Mouse (Mus musculus) limb, embryonic 14.5 days (tissue): ENCODE results near the gene Gna13. TPM values are rescaled to one million over a fixed set of nuclear protein-coding genes. Genes with fewer than 3 reads are reported as not detected.
"Not testable (repeated sequence)": the region's sequence is repeated elsewhere in the genome, so short reads cannot be mapped to it uniquely, and the experiment has no call there.

Source experiments
- ATAC-seq: fragments of 200-750 bp; cut with Nextera tagmentation; 2 replicates; pipeline ENCODE4 v1.8.0; 2017; ENCODE audit warnings: low read depth, moderate number of reproducible peaks, moderate TSS enrichment; ENCODE audit not compliant: low FRiP score
- DNase-seq: peaks from one replicate; pipeline ENCODE4 v3.0.0-alpha.2; 2015; ENCODE audit warnings: low spot score
- H3K27ac ChIP-seq: fragments of 300-500 bp; sonication (generic); replicated peaks from 2 replicates; pipeline ENCODE4 v1.5.1; 2014; ENCODE audit warnings: low read depth, mild to moderate bottlenecking, low read length, moderate library complexity, mixed read lengths
- H3K27me3 ChIP-seq: fragments of 300-500 bp; sonication (generic); 2 replicates; pipeline ENCODE4 v1.6.1; 2014; ENCODE audit warnings: low read length, mixed read lengths; ENCODE audit not compliant: control insufficient read depth, insufficient read depth
- H3K36me3 ChIP-seq: fragments of 300-500 bp; sonication (generic); 2 replicates; pipeline ENCODE4 v1.6.1; 2014; ENCODE audit warnings: mild to moderate bottlenecking, low read length, moderate library complexity, mixed read lengths; ENCODE audit not compliant: control insufficient read depth, insufficient read depth
- H3K4me1 ChIP-seq: fragments of 300-500 bp; sonication (generic); 2 replicates; pipeline ENCODE4 v1.6.1; 2014; ENCODE audit warnings: antibody characterized with exemption, low read length, mixed read lengths; ENCODE audit not compliant: control insufficient read depth, insufficient read depth
- H3K4me2 ChIP-seq: fragments of 300-500 bp; sonication (generic); replicated peaks from 2 replicates; pipeline ENCODE4 v1.6.1; 2014; ENCODE audit warnings: low read depth, mild to moderate bottlenecking, low read length, moderate library complexity; ENCODE audit not compliant: severe bottlenecking
- H3K4me3 ChIP-seq: fragments of 300-500 bp; sonication (generic); replicated peaks from 2 replicates; pipeline ENCODE4 v1.5.1; 2014; ENCODE audit warnings: low read length
- H3K9ac ChIP-seq: fragments of 300-500 bp; sonication (generic); 2 replicates; pipeline ENCODE4 v1.6.1; 2014; ENCODE audit warnings: mild to moderate bottlenecking, low read depth, low read length, moderate library complexity; ENCODE audit not compliant: severe bottlenecking
- H3K9me3 ChIP-seq: fragments of 300-500 bp; sonication (generic); 2 replicates; pipeline ENCODE4 v1.6.1; 2016; ENCODE audit warnings: low read length; ENCODE audit not compliant: control insufficient read depth
- POLR2A ChIP-seq: fragments of 200-500 bp; IDR thresholded peaks from 2 replicates; pipeline ENCODE4 v1.8.0; 2012; ENCODE audit warnings: inconsistent platforms, mild to moderate bottlenecking, moderate library complexity, borderline replicate concordance; ENCODE audit not compliant: insufficient read depth, insufficient read length; ENCODE audit errors: extremely low read depth
- WGBS: fragments of 180-500 bp; shearing (Covaris S2); extraction: QIAGEN DNeasy Blood & Tissue Kit; methylation state at CpG from one replicate; pipeline ENCODE4 v1.1.7; 2014; 5-methylcytosine and 5-hydroxymethylcytosine counted together
- polyA plus RNA-seq, 2 experiments: library from polyadenylated mRNA; depleted of rRNA in 1 of 2; stranded (reverse) in 1 of 2; unstranded in 1 of 2; fragments of >200 nt; fragmentation: Nextera tagmentation in 1 of 2; extraction: Ambion mirVana in 1 of 2; gene quantifications; 2 replicates each; pipeline versions ENCODE4 v1.2.1 to v1.2.3; 2012 to 2014

The Gna13 gene
- polyA plus RNA-seq, 2 experiments, result 24.8 to 26.2 TPM

- no peak overlapping the region for H3K27ac ChIP-seq
- WGBS, result 82% methylated on average over 5 of the region's 5 CpGs
- TF ChIP-seq POLR2A, result no peak
- H3K4me1 ChIP-seq, result no peaks in the 10 kb centered on the region
- H3K4me3 ChIP-seq, result no peak overlapping the region
- no peaks in the 10 kb centered on the region for H3K9me3 ChIP-seq
- DNase-seq (no peak), ATAC-seq (no peak)
- no peaks in the 10 kb centered on the region for H3K36me3 ChIP-seq
- no peak overlapping the region for H3K4me2 ChIP-seq
- H3K27me3 ChIP-seq, result no peaks in the 10 kb centered on the region
- no peak overlapping the region for H3K9ac ChIP-seq
Measured at GRCm38 (mm10) chr11:109340541-109340940, 22.1 kb upstream of the Gna13 start.

- H3K4me1 ChIP-seq, H3K27ac ChIP-seq, H3K9ac ChIP-seq, H3K9me3 ChIP-seq, H3K4me2 ChIP-seq, H3K27me3 ChIP-seq, H3K36me3 ChIP-seq, H3K4me3 ChIP-seq, ATAC-seq, DNase-seq: not testable (repeated sequence)
- 76% methylated on average over 4 of the region's 4 CpGs for WGBS
Measured at GRCm38 (mm10) chr11:109342666-109343065, 20.0 kb upstream of the Gna13 start.

GRCm38 (mm10) chr11:109343558-109343957, 19.1 kb upstream of the Gna13 start:
- Histone ChIP-seq H3K9me3 (no peaks in the 10 kb centered on the region), H3K9ac (no peak overlapping the region), H3K4me3 (no peak overlapping the region), H3K4me2 (no peak overlapping the region), H3K36me3 (no peaks in the 10 kb centered on the region), H3K4me1 (peaks cover 6% of the 10 kb centered on the region), H3K27me3 (no peaks in the 10 kb centered on the region), H3K27ac (no peak overlapping the region)
- DNase-seq (no peak), ATAC-seq (no peak)
- no peak for TF ChIP-seq POLR2A
- WGBS, result 35% methylated on average over 7 of the region's 7 CpGs

- DNase-seq, result no peak
- no peak for TF ChIP-seq POLR2A
- H3K4me2 ChIP-seq, result no peak overlapping the region
- no peak overlapping the region for H3K9ac ChIP-seq
- H3K9me3 ChIP-seq, result no peaks in the 10 kb centered on the region
- H3K27ac ChIP-seq, result no peak overlapping the region
- no peaks in the 10 kb centered on the region for H3K36me3 ChIP-seq
- no peaks in the 10 kb centered on the region for H3K27me3 ChIP-seq
- no peak for ATAC-seq
- H3K4me1 ChIP-seq, result peaks cover 6% of the 10 kb centered on the region
- no peak overlapping the region for H3K4me3 ChIP-seq
- 34% methylated on average over 10 of the region's 10 CpGs for WGBS
Measured at GRCm38 (mm10) chr11:109343991-109344599, 18.5 kb upstream of the Gna13 start.

- peaks cover 6% of the 10 kb centered on the region for H3K4me1 ChIP-seq
- no peaks in the 10 kb centered on the region for H3K36me3 ChIP-seq
- no peak for TF ChIP-seq POLR2A
- ATAC-seq, result 0 out of 2 replicates have a peak, but pooled peaks have one; percentile 37
- H3K4me2 ChIP-seq, result no peak overlapping the region
- H3K9ac ChIP-seq, result no peak overlapping the region
- no peaks in the 10 kb centered on the region for H3K27me3 ChIP-seq
- H3K27ac ChIP-seq, result no peak overlapping the region
- peak; percentile 47 for DNase-seq
- no peaks in the 10 kb centered on the region for H3K9me3 ChIP-seq
- WGBS, result 55% methylated on average over 10 of the region's 10 CpGs
- no peak overlapping the region for H3K4me3 ChIP-seq
Measured at GRCm38 (mm10) chr11:109347242-109347959, 15.2 kb upstream of the Gna13 start.
